Mouse (Mus musculus): ENCODE data around the gene Ap3d1.
A peak's percentile ranks its signal among the peaks of the same experiment; 100 is the strongest.

The Ap3d1 gene

DNA sequence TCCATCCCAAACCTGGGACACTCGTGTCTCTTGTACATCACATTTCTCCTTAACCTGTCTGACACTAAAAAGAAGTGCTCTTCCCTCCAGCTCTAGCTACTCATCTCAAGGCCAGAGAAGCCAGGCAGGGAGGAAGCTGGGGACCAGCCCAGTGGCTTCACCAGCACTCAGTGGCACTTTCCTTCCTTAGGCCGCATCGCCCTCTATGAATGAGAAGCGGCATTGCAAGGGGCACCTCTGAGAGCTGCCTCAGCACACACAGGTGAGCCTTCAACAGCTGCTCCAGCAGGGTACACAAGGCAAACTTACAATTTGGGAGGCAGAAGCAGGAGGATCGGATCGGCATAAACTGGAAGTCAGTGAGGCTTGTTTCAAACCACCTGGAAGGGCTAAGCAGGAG, 57.9 kb downstream of the Ap3d1 start:
- DNase-seq (ENCODE audit: low read depth, low spot score): peak; percentile 73

- DNase-seq (ENCODE audit: low read depth, low spot score): no peak
Measured at GRCm38 (mm10) chr10:80683647-80684046, 58.4 kb downstream of the Ap3d1 start.

GRCm38 (mm10) chr10:80682003-80682402, 60.1 kb downstream of the Ap3d1 start:
- DNase-seq (ENCODE audit: low read depth, low spot score): no peak

DNA sequence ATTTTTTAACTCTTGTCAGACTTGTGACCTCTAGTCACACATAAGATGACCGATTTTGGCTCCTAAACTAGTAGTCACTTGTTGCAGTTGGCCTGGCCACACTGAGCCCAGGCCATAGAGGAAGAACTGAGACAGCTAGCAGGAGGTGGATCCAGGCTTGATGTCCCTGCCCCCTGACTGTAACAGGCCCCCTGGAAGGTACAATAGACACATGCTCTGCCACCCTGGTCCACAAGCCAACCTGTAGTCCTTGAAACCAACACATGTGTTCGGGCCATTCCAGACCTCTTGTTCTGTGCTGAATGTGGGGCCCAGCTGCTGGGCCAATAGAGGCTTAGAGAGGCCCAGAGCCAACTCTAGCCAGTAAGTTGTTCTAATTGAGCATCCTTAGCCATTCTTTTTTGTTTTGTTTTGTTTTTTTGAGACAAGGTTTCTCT, 61.8 kb downstream of the Ap3d1 start:
- no peak for DNase-seq (ENCODE audit: low read depth, low spot score)

GRCm38 (mm10) chr10:80679556-80680259, 62.4 kb downstream of the Ap3d1 start:
- no peak for DNase-seq (ENCODE audit: low read depth, low spot score)

DNA sequence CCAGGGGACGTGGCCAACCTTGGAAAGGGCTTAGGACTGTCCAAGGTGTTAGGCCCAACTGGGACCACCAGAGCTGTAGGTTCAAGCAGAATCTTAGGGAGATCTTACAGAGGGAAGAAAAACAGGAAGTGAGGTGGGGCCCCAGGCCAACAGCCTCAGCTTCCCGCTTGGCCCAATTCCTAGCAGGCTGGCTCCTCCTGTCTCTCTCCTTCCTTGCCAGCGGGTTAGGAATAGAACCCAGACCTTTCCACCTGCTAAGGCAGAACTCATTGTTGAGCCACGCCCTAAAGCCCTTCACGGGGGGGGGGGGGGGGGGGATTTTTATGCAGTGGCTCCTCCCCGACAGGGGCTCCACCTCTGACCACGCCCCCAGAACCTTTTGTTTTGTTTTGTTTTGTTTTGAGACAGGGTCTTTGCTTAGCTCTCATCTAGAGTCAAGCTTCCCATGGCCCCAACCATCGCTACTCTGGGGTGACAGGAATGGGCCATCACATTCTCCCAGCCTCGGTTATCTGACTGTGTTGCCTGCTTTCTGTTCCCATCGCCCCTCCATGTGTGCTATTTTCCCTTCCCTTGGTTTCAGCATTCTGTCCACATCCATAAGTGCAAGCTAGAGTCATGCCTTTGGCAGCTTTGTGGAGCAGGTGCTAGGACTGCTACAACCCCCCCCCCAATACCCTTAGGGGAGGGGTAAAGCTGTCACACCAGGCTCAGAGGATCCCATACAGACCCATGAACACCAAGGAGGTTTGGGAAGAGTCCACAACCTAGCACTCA, 63.3 kb downstream of the Ap3d1 start:
- DNase-seq (ENCODE audit: low read depth, low spot score): no peak

DNA sequence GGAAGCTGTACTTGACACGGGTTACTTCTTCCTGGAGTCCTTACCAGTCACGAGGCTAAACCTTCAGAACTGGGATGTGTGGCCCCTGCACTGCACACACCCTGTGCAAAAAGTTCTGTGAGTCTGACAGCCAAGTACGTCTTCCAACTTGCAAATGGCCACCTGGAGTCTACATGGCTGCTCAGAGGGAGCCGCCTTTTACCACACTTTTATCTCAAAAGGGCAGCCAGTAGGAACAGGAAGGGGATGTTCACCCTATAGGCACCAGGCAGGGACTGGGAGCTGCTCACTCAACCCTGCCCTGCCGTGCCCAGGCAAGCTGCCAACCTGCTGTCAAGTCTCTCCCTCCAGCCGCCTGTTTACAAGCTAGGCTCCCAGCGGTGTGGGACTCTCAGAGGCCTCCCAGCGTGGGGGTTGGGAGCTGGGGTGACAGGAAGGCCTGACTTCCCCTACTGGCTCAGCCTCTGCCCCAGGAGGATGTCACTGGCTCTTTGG, 64.1 kb downstream of the Ap3d1 start, which contains the start of gene Mknk2:
Gene Mknk2, minus strand, starts transcription at position 171 of the 495 bp plus-strand sequence.
- DNase-seq (ENCODE audit: low read depth, low spot score): peak; percentile 70

- no peak for DNase-seq (ENCODE audit: low read depth, low spot score)
Measured at GRCm38 (mm10) chr10:80677128-80677875, 64.8 kb downstream of the Ap3d1 start.

DNA sequence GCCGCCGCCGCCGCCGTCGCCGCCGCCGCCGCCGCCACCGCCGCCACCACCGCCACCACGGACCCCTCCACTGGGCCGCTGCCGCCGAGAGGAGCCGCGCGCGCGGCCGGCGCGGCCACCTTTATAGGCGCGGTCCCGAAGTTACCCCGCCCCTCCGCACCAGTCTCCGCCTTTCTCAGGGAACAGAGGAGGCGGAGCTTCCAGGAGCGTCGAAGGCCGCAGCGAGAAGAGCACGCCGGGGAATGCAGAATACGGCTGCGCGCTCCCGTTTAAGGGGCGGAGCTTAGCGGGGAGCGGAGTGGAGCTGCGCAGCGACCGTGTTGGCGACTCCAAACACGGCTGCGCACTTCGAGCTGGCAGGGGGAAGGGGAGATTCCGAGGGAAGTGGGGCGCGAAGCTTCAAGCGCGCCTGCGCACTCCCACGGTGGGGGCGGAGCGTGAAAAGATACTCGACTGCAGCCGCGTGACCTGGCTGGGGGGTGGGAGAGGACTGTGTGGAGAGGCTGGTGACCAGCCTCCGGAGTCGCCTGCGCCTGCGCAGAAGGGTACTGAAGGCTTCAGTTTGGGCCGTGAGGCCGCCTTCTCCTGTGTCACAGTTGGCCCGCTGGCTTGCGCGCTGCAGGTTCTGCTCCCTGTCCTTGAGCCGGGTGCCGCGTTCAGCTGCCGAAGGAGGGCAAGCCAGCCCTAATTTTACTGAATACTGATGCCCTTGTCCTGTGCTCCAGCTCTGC, 65.7 kb downstream of the Ap3d1 start:
- DNase-seq (ENCODE audit: low read depth, low spot score): peak; percentile 97

DNA sequence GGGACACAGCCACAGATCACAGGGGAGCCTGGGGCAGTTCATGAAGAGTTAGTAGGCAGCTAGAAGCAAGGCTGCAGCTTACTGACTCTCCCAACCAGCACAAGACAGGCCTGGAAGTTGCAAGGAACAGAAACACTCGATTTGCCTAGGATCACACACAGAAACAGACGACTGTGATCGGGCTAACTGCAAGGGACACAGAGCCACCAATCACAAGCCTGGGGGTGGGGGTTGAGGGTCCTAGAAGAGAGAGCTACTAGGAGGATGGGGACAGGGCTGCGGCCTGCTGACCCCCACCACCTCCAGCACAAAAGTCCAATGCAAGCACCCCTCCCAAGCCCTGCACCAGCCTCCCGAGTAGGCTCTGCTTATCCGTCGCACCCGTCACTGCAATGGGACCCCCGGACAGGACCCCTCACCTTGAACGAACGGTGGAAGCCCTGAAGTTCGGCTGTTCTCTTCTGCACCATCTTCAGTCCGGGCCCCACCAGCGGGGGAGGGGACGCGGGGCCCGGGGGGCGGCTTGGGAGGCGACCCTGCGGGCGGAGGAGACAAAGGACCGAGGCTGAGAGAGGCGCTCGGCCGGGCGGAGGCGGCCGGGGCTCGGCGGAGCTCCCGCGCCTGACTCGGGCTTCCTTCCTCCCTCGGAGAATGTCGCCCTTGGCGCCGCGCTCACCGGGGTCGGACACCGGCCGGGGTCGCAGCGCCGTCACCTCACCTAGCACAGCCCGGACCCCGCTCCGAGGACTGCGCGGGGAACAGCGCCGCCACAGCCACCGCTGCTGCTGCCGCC, 66.5 kb downstream of the Ap3d1 start:
- DNase-seq (ENCODE audit: low read depth, low spot score): no peak

DNA sequence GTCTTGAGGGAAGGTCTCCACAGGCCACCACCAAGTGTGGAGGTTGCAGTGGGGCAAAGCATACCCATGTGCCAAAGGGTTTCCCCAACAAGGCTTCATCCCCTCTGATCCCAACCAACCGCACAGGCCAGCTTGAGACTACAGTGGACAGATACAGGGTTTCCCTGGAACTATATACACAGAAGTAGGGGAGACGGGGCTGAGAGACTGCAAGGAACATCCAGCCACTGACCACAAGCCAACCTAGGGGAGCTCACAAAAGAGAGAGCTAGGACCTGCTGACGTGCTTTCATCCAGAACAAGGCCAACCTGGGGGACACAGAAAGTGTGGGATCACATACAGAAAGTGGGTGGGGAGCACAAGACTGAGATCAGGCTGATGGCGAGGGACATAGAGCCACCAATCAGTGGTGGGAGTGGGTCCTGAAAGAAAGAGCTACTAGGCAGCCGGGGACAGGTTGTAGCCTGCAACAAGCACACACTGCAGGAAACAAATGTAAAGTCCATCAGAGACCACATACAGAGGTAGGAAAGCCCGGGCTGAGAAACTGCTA, 67.1 kb downstream of the Ap3d1 start:
- DNase-seq (ENCODE audit: low read depth, low spot score): no peak

GRCm38 (mm10) chr10:80674161-80674711, 67.8 kb downstream of the Ap3d1 start:
- no peak for DNase-seq (ENCODE audit: low read depth, low spot score)

GRCm38 (mm10) chr10:80673690-80674089, 68.4 kb downstream of the Ap3d1 start:
- no peak for DNase-seq (ENCODE audit: low read depth, low spot score)

DNA sequence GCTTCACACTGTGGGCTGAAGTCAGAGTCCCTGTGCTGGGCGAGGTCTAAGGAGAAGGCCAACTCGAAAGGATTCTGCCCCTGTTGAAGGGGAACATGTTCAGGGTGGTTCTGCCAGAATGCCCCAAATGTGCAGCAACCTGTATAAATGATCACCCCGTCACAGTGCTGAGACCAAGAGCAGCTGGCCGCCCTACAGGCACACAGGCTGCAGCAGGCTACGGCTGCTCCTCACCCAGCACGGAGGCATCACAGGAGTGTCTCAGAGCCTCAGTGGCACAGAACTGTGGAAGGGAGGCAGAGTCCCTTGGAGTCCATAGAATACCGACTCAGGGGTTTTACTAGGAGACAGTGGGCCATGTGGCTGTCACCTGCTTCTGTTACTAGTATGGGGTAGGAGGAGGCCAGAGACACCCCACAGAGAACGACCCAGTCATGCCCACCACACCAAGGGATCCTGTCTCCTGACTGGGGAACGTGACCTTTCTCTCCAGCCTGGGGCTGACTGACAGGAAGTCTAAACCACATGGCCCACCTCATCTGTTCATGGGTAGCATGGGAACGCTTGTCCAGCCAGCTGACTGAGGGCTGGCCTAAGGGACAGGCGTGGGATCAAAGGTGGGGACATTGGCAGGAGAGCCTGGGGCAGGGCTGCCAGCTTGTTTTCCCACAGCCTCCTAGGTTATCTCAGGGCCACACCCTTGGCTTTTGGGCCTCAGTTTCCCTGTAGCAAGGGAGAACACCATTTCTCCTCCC, 70.0 kb downstream of the Ap3d1 start:
- DNase-seq (ENCODE audit: low read depth, low spot score): no peak

GRCm38 (mm10) chr10:80671251-80671650, 70.8 kb downstream of the Ap3d1 start:
- no peak for DNase-seq (ENCODE audit: low read depth, low spot score)

GRCm38 (mm10) chr10:80670531-80670930, 71.5 kb downstream of the Ap3d1 start:
- no peak for DNase-seq (ENCODE audit: low read depth, low spot score)

- DNase-seq (ENCODE audit: low read depth, low spot score): no peak
Measured at GRCm38 (mm10) chr10:80669737-80670485, 72.2 kb downstream of the Ap3d1 start.

DNA sequence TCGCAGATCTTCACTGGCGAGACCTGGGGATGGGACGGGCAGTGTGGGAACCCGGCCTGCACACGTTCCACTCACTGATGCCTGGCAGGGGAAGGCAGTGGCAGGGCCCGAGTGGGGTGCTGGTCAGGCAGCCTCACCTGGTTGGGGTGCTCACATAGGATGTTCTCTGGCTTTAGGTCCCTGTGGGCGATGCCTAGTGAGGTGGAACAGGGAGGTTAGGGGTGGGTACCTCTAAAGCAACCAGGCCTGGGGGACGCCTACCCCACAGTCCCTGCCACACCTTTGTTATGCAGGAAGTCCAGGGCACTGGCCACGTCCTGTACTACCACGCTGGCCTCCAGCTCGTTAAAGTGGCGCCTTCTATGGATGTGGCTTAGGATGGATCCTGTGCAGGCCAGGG, 73.0 kb downstream of the Ap3d1 start:
- no peak for DNase-seq (ENCODE audit: low read depth, low spot score)

Measured in c-Kit-negative CD71-positive TER-119-positive erythroid progenitor cells, embryonic 14.5 days (primary cell).